Mouse (Mus musculus) lung, embryonic 14.5 days (tissue): ENCODE data around the gene Smu1. TPM values are rescaled to one million over a fixed set of nuclear protein-coding genes. Genes with fewer than 3 reads are reported as not detected.

ENCODE experiments used
- ATAC-seq: fragments of 200-750 bp; cut with Nextera tagmentation; 2 replicates; pipeline ENCODE4 v1.8.0; 2017; ENCODE audit warnings: mild to moderate bottlenecking, moderate TSS enrichment, moderate library complexity; ENCODE audit not compliant: insufficient read depth
- DNase-seq: peaks from one replicate; pipeline ENCODE4 v3.0.0-alpha.2; 2015
- H3K27ac ChIP-seq: fragments of 300-500 bp; sonication (generic); 2 replicates; pipeline ENCODE4 v1.5.1; 2014; ENCODE audit warnings: low read depth, mild to moderate bottlenecking, moderate library complexity
- H3K27me3 ChIP-seq: fragments of 300-500 bp; sonication (generic); 2 replicates; pipeline ENCODE4 v1.6.1; 2014; ENCODE audit warnings: low read length, control low read depth; ENCODE audit not compliant: insufficient read depth
- H3K36me3 ChIP-seq: fragments of 300-500 bp; sonication (generic); 2 replicates; pipeline ENCODE4 v1.6.1; 2014; ENCODE audit warnings: control low read depth; ENCODE audit not compliant: insufficient read depth
- H3K4me1 ChIP-seq: fragments of 300-500 bp; sonication (generic); 2 replicates; pipeline ENCODE4 v1.6.1; 2014; ENCODE audit warnings: antibody characterized with exemption, control low read depth; ENCODE audit not compliant: insufficient read depth
- H3K4me2 ChIP-seq: fragments of 300-500 bp; sonication (generic); 2 replicates; pipeline ENCODE4 v1.6.1; 2014; ENCODE audit warnings: mild to moderate bottlenecking
- H3K4me3 ChIP-seq: fragments of 300-500 bp; sonication (generic); 2 replicates; pipeline ENCODE4 v1.5.1; 2014; ENCODE audit warnings: low read depth, low read length
- H3K9ac ChIP-seq: fragments of 300-500 bp; sonication (generic); 2 replicates; pipeline ENCODE4 v1.6.1; 2014
- H3K9me3 ChIP-seq: fragments of 300-500 bp; sonication (generic); 2 replicates; pipeline ENCODE4 v1.6.1; 2016; ENCODE audit warnings: low read depth, low read length, control low read depth
- CTCF ChIP-seq: IDR thresholded peaks from 2 replicates; pipeline ENCODE4 v1.5.1; 2016; ENCODE audit warnings: antibody characterized with exemption, low read depth
- WGBS: fragments of 180-500 bp; shearing (Covaris S2); extraction: QIAGEN DNeasy Blood & Tissue Kit; methylation state at CpG from one replicate; pipeline ENCODE4 v1.1.7; 2014; 5-methylcytosine and 5-hydroxymethylcytosine counted together
- polyA plus RNA-seq: library from polyadenylated mRNA; unstranded; fragments of >200 nt; fragmentation: Nextera tagmentation; extraction: Ambion mirVana; gene quantifications from 2 replicates; pipeline ENCODE4 v1.2.1, GENCODE M21; 2014

Gene Smu1
- polyA plus RNA-seq, 1 experiment from 2014 or later, result 165 TPM

DNA sequence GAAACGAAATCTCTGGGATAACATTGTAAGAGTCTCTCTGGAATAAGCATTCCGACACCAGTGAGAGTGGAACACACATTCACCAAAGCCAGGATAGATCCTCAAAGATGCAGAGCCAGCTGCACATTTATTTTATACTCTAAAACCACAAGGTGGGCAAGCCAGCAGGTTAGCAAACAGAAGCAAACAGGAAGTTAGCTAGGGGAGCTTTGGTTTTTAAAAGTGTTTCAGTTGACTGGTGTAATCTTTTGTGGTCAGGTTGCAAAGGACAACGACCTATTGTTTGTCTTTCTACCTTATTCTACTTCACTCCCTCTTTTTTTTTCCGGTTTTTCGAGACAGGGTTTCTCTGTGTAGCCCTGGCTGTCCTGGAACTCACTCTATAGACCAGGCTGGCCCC is 2.2 kb upstream of the Smu1 start:
- Histone ChIP-seq H3K4me1 (0 out of 2 replicates have a peak, but pooled peaks cover 2% of the 10 kb centered on the region), H3K27me3 (no peaks in the 10 kb centered on the region), H3K9ac (no peak overlapping the region), H3K4me3 (no peak overlapping the region), H3K36me3 (peaks cover 5% of the 10 kb centered on the region; the same call in 1 of the 2 replicates), H3K4me2 (no peak overlapping the region), H3K9me3 (no peaks in the 10 kb centered on the region), H3K27ac (no peak overlapping the region)
- DNase-seq (no peak), ATAC-seq (no peak)
- 49% methylated on average over 5 of the region's 5 CpGs for WGBS
- no peak for TF ChIP-seq CTCF

DNA sequence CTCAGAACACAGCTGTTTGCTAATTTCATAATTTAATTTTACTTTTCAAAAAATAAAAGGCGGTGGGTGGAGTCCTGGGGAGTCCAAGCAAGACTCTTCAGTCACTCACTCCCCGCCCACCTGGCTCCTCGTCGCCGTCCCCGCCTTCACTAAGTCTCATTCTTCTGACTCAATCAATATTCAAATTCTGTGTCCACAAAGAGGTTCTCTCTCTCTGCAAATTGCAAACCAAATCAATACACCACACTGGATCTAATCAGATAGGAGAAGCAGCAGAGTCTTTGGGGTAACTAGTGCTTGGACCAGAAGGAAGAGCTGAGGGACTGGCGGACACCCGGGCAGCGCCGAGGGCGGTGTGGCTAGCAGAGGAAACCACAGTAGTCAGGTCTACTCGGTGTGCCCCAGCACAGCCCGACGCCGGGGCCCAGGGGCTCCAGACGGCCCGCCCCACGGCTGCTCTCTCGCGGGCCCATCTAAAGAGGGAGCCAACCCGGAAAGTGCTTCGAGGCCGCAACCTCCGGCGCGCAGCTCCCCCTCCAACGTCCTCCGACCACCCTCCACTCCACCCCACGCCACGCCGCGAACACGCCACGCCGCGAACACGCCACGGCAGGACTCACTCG is 455 bp downstream of the Smu1 start:
- WGBS, result under 1% methylated on average over 37 of the region's 39 CpGs
- no peak for TF ChIP-seq CTCF
- peak overlapping the region; percentile 72 for H3K4me2 ChIP-seq
- peak overlapping the region; percentile 98 for H3K4me3 ChIP-seq
- no peaks in the 10 kb centered on the region for H3K27me3 ChIP-seq
- peak overlapping the region; percentile 89 for H3K9ac ChIP-seq
- peak overlapping the region; percentile 32; the same call in 1 of the 2 replicates for H3K27ac ChIP-seq
- ATAC-seq, result peak; percentile 86
- H3K9me3 ChIP-seq, result no peaks in the 10 kb centered on the region
- no peak for DNase-seq
- H3K36me3 ChIP-seq, result peaks cover 29% of the 10 kb centered on the region
- 0 out of 2 replicates have a peak, but pooled peaks cover 2% of the 10 kb centered on the region for H3K4me1 ChIP-seq

DNA sequence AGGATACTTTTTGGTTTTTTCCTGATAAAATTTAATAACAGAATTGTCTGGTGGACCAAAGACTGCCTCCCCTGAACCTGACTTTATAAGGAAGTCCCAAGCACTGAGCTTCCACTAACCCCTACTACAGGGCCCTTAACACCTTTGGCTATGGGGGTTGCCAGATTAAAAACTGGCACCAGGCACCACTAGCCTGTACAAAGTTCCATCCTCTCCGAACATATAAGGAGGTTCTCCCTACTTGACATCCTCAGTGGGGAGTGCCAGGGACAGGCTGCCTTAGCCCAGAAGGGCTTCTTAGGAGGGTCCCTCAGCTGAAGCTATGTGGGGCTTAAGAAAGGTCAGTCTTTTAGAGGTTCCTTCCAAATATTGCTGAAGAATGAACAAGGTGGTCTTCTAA is 22.4 kb downstream of the Smu1 start:
- TF ChIP-seq CTCF, result no peak
- 69% methylated on average over 1 of the region's 1 CpGs for WGBS
- H3K27ac ChIP-seq, result no peak overlapping the region
- H3K27me3 ChIP-seq, result no peaks in the 10 kb centered on the region
- H3K36me3 ChIP-seq, result peaks cover 88% of the 10 kb centered on the region
- no peaks in the 10 kb centered on the region for H3K9me3 ChIP-seq
- ATAC-seq (peak; percentile 21; the same call in 1 of the 2 replicates), DNase-seq (no peak)
- H3K4me2 ChIP-seq, result no peak overlapping the region
- H3K4me1 ChIP-seq, result no peaks in the 10 kb centered on the region
- no peak overlapping the region for H3K4me3 ChIP-seq
- H3K9ac ChIP-seq, result no peak overlapping the region

DNA sequence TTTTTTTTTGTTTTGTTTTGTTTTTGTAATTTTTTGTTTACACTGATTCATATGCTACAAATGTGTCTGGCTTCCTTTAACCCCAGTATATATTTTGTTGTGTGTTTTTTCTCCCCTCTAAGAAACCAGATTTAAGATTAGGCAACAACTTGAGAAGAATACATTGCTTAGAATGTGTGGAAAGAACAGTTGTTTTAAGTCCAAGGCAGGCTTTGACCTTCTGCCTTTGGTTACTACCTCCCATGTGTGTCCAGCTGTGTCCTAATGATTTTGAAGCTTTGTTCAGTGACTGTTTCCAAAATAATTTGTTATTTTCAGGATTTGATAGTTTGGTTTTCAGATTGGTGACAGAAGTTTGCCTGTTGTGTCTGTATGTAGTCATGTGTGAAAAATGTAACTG is 26.5 kb downstream of the Smu1 start:
- ATAC-seq, result no peak
- peaks cover 94% of the 10 kb centered on the region for H3K36me3 ChIP-seq
- no peaks in the 10 kb centered on the region for H3K9me3 ChIP-seq
- no peak for TF ChIP-seq CTCF
- no peak for DNase-seq
- no peaks in the 10 kb centered on the region for H3K4me1 ChIP-seq
- no peak overlapping the region for H3K4me2 ChIP-seq
- no peak overlapping the region for H3K9ac ChIP-seq
- H3K27ac ChIP-seq, result no peak overlapping the region
- H3K4me3 ChIP-seq, result no peak overlapping the region
- H3K27me3 ChIP-seq, result no peaks in the 10 kb centered on the region

DNA sequence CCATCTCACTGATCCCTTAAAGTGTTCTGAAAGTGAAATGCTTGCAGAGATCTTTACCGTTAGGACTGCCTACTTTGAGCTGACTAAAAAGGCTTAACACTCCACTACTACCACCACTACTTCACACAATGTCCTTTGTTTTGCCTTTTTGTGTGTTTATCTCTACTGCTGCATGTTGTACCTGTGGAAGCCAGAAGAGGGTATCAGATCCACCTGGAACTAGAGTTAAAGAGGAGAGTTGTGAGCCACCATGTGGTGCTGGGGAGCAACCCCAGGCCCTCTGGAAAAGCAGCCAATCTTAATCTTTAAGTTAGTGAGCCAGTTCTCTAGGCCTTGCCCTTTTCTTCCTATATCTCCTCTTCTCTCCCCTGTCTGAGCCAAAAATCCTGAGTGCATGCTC is 30.5 kb downstream of the Smu1 start:
- ATAC-seq (no peak), DNase-seq (no peak)
- peak; percentile 25 for TF ChIP-seq CTCF
- Histone ChIP-seq H3K27me3 (no peaks in the 10 kb centered on the region), H3K4me3 (no peak overlapping the region), H3K9me3 (no peaks in the 10 kb centered on the region), H3K4me2 (no peak overlapping the region), H3K27ac (no peak overlapping the region), H3K36me3 (peaks cover 82% of the 10 kb centered on the region), H3K4me1 (peaks cover 8% of the 10 kb centered on the region), H3K9ac (no peak overlapping the region)
- WGBS, result 70% methylated on average over 1 of the region's 1 CpGs

DNA sequence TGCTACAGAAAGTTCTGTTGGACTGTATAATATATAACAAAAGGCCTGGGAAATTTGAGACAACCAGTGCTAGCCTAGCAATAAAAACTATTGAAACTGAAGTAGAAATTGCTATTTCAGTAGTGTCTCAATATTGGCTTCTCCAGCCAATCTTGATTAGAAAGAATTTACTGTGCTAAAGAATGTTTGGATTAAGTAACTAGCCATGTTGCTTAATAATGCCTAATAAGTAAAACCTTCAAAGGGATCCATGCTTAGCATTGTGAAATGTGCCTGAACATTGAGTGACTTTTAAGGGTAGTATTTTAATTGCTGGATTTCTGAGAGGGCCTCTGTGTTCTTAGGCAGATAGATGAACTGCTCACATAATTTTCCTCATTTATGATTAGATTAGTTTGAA is 32.2 kb downstream of the Smu1 start:
- H3K9ac ChIP-seq, result no peak overlapping the region; the same call in 1 of the 2 replicates
- H3K4me1 ChIP-seq, result peaks cover 17% of the 10 kb centered on the region
- no peaks in the 10 kb centered on the region for H3K9me3 ChIP-seq
- no peak for DNase-seq
- H3K27ac ChIP-seq, result no peak overlapping the region
- no peak for TF ChIP-seq CTCF
- no peak for ATAC-seq
- H3K36me3 ChIP-seq, result peaks cover 65% of the 10 kb centered on the region
- H3K4me2 ChIP-seq, result peak overlapping the region; percentile 82
- H3K27me3 ChIP-seq, result no peaks in the 10 kb centered on the region
- 0 out of 2 replicates have a peak overlapping the region, but pooled peaks have one; percentile 91 for H3K4me3 ChIP-seq

DNA sequence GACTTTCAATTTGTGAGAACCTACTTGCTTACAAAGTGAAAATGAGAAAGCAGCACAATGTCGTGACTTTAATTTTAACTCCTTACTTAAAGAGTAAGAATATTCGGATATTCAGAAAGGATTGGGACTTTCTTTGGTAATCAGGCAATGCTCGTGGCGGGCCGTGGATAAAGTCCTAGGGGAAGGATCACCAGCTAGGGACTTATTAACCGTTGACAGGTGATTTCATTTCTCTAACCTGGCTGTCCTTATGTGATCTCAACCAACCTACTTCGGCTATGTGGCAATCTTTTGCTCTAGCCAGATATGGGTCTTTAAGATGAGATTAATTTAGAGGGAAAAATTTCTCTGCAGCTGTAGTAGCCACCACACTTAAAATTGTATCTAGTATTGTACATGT is 32.6 kb downstream of the Smu1 start:
- Histone ChIP-seq H3K9me3 (no peaks in the 10 kb centered on the region), H3K36me3 (peaks cover 61% of the 10 kb centered on the region), H3K4me2 (peak overlapping the region; percentile 82), H3K27me3 (no peaks in the 10 kb centered on the region), H3K9ac (no peak overlapping the region; the same call in 1 of the 2 replicates), H3K4me3 (peak overlapping the region; percentile 91; the same call in 1 of the 2 replicates), H3K27ac (no peak overlapping the region), H3K4me1 (peaks cover 17% of the 10 kb centered on the region)
- ATAC-seq (no peak), DNase-seq (no peak)
- TF ChIP-seq CTCF, result no peak
- 75% methylated on average over 7 of the region's 7 CpGs for WGBS
